Mouse (Mus musculus) cerebellum, adult 2 months (tissue): ENCODE results near the gene Parvb.

Experiments
- CTCF ChIP-seq: fragments of 200-500 bp; IDR thresholded peaks from 2 replicates; pipeline ENCODE4 v1.5.1; 2011; ENCODE audit warnings: low read depth, mild to moderate bottlenecking, control low read depth, low read length, moderate library complexity, borderline replicate concordance; ENCODE audit not compliant: insufficient read depth
- POLR2A ChIP-seq: fragments of 200-500 bp; IDR thresholded peaks from 2 replicates; pipeline ENCODE4 v1.6.1; 2011; ENCODE audit warnings: low read length, control low read depth, borderline replicate concordance; ENCODE audit not compliant: insufficient read depth

DNA sequence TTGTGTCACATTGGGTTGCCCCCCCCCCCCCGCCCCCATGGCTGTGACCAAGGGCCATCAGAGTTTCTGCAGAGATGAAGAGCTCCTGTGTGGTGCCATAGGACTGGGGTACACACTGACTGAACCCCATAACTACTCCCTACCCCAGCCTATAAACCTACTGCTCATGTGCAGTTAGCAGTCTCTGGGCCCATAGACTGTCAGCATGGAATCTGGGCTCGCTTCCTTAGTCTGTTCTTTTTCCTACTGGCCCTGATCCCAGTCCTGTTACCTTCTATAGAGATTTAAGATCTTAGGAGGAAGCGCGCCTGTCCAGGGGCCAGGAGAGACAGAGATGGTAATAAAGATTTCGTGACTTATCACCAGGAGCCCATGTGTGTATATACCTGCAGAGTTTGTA lies 38.2 kb downstream of the Parvb start:
- TF ChIP-seq CTCF (no peak), POLR2A (no peak)
